Mouse (Mus musculus) neural tube, embryonic 11.5 days (tissue): ENCODE results near the gene Zfp445. TPM values are rescaled to one million over a fixed set of nuclear protein-coding genes. Genes with fewer than 3 reads are reported as not detected.

Experiments
- ATAC-seq: fragments of 200-750 bp; cut with Nextera tagmentation; 2 replicates; pipeline ENCODE4 v1.8.0; 2017; ENCODE audit warnings: moderate number of reproducible peaks, mild to moderate bottlenecking, moderate TSS enrichment, moderate library complexity; ENCODE audit not compliant: insufficient read depth, low FRiP score, low TSS enrichment
- DNase-seq: peaks from one replicate; pipeline ENCODE4 v3.0.0-alpha.2; 2015; ENCODE audit warnings: low spot score
- H3K27ac ChIP-seq: fragments of 300-500 bp; sonication (generic); 2 replicates; pipeline ENCODE4 v1.5.1; 2014; ENCODE audit warnings: low read depth, mild to moderate bottlenecking, low read length
- H3K27me3 ChIP-seq: fragments of 300-500 bp; sonication (generic); 2 replicates; pipeline ENCODE4 v1.6.1; 2014; ENCODE audit warnings: mild to moderate bottlenecking, low read length, mixed read lengths; ENCODE audit not compliant: control insufficient read depth, insufficient read depth
- H3K36me3 ChIP-seq: fragments of 300-500 bp; sonication (generic); 2 replicates; pipeline ENCODE4 v1.6.1; 2014; ENCODE audit warnings: mild to moderate bottlenecking, low read length, moderate library complexity, mixed read lengths; ENCODE audit not compliant: control insufficient read depth, insufficient read depth
- H3K4me1 ChIP-seq: fragments of 300-500 bp; sonication (generic); 2 replicates; pipeline ENCODE4 v1.6.1; 2014; ENCODE audit warnings: low read length, mixed read lengths; ENCODE audit not compliant: control insufficient read depth, insufficient read depth
- H3K4me2 ChIP-seq: fragments of 300-500 bp; sonication (generic); 2 replicates; pipeline ENCODE4 v1.6.1; 2014; ENCODE audit warnings: low read depth, mild to moderate bottlenecking, moderate library complexity
- H3K4me3 ChIP-seq: fragments of 300-500 bp; sonication (generic); 2 replicates; pipeline ENCODE4 v1.5.1; 2014; ENCODE audit warnings: low read depth, low read length
- H3K9ac ChIP-seq: fragments of 300-500 bp; sonication (generic); 2 replicates; pipeline ENCODE4 v1.6.1; 2014; ENCODE audit warnings: mild to moderate bottlenecking, low read length
- H3K9me3 ChIP-seq: fragments of 300-500 bp; sonication (generic); 2 replicates; pipeline ENCODE4 v1.6.1; 2016; ENCODE audit warnings: low read length; ENCODE audit not compliant: control insufficient read depth
- WGBS: fragments of 180-500 bp; shearing (Covaris S2); extraction: QIAGEN DNeasy Blood & Tissue Kit; methylation state at CpG from one replicate; pipeline ENCODE4 v1.1.7; 2014; 5-methylcytosine and 5-hydroxymethylcytosine counted together
- polyA plus RNA-seq: library from polyadenylated mRNA; unstranded; fragments of >200 nt; fragmentation: Nextera tagmentation; extraction: Ambion mirVana; gene quantifications from 2 replicates; pipeline ENCODE4 v1.2.1, GENCODE M21; 2014

The Zfp445 gene
- polyA plus RNA-seq, 1 experiment from 2014 or later: 88.1 TPM

GRCm38 (mm10) chr9:122846156-122846555 lies 19.6 kb downstream of the Zfp445 start:
- H3K36me3 ChIP-seq: peaks cover 11% of the 10 kb centered on the region
- H3K4me2 ChIP-seq: no peak overlapping the region
- DNase-seq (no peak), ATAC-seq (no peak)
- no peaks in the 10 kb centered on the region for H3K9me3 ChIP-seq
- H3K27ac ChIP-seq: no peak overlapping the region
- H3K9ac ChIP-seq: no peak overlapping the region
- H3K4me1 ChIP-seq: no peaks in the 10 kb centered on the region
- no peaks in the 10 kb centered on the region for H3K27me3 ChIP-seq
- no peak overlapping the region for H3K4me3 ChIP-seq

GRCm38 (mm10) chr9:122845621-122846020 lies 20.2 kb downstream of the Zfp445 start:
- no peak for DNase-seq
- H3K27ac ChIP-seq: no peak overlapping the region
- H3K9me3 ChIP-seq: no peaks in the 10 kb centered on the region
- 88% methylated on average over 3 of the region's 3 CpGs for WGBS
- no peak overlapping the region for H3K4me3 ChIP-seq
- no peak overlapping the region for H3K9ac ChIP-seq
- H3K27me3 ChIP-seq: no peaks in the 10 kb centered on the region
- H3K4me2 ChIP-seq: no peak overlapping the region
- H3K4me1 ChIP-seq: no peaks in the 10 kb centered on the region
- H3K36me3 ChIP-seq: peaks cover 9% of the 10 kb centered on the region
- no peak for ATAC-seq

DNA sequence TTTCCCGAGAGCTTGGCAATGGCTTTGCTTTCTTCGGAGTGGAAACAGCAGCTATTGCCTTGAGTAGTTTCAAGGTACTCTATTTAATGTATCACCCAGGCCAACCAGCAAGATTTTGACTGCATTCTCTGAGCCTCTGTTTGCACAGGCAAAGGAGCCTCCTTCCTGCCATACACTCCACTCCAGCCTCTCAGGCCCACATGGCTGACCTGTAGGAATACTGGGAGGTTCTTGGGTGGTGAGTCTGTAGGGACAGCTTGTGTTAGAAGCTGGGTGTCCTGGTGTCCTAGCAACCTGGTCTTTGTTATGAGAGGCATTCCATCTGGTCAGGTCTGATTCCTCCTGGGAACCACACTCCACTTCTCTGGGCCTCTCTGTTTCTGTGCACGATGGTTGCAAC lies 22.0 kb downstream of the Zfp445 start, which contains the start of gene Gm35549:
Gene Gm35549 (minus strand): TSS at position 276 of the 400 bp plus-strand sequence.
- H3K4me3 ChIP-seq: no peak within 1 kb of the TSS
- ATAC-seq (no peak), DNase-seq (no peak)
- H3K4me1 ChIP-seq: no peaks in the 10 kb centered on the region
- H3K9ac ChIP-seq: no peak within 1 kb of the TSS
- 83% methylated on average over 3 of the region's 3 CpGs for WGBS
- H3K36me3 ChIP-seq: no peaks in the 10 kb centered on the region
- no peaks in the 10 kb centered on the region for H3K27me3 ChIP-seq
- no peak within 1 kb of the TSS for H3K4me2 ChIP-seq
- H3K27ac ChIP-seq: no peak within 1 kb of the TSS
- no peaks in the 10 kb centered on the region for H3K9me3 ChIP-seq

- no peaks in the 10 kb centered on the region for H3K9me3 ChIP-seq
- no peaks in the 10 kb centered on the region for H3K27me3 ChIP-seq
- H3K4me1 ChIP-seq: no peaks in the 10 kb centered on the region
- no peak overlapping the region for H3K4me2 ChIP-seq
- H3K36me3 ChIP-seq: 0 out of 2 replicates have a peak, but pooled peaks cover 2% of the 10 kb centered on the region
- H3K27ac ChIP-seq: no peak overlapping the region
- ATAC-seq: no peak
- DNase-seq: peak; percentile 51
- H3K4me3 ChIP-seq: no peak overlapping the region
- 27% methylated on average over 16 of the region's 16 CpGs for WGBS
- H3K9ac ChIP-seq: no peak overlapping the region
Observed at GRCm38 (mm10) chr9:122837680-122838079, 28.1 kb downstream of the Zfp445 start.

DNA sequence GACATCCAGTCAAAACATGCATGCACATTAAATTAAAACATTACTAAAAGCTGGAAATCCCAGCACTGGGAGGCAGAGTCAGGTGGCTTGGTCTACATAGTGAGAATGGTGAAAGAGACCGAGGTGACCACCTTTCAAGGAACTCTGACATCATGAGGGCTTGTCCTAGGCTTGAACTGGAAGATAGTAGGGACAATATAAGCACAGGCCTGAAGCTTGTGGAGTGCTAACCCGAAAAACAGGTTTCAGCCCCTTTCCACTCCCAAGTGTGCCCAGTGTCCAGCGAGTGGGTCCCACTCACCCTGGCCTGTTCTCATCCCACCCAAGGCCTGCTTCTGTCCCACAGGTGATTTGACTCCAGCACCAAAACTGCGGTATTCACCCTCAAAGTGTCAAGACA lies 28.6 kb downstream of the Zfp445 start:
- H3K9me3 ChIP-seq: no peaks in the 10 kb centered on the region
- no peak for DNase-seq
- WGBS: 85% methylated on average over 4 of the region's 4 CpGs
- 0 out of 2 replicates have a peak, but pooled peaks cover 2% of the 10 kb centered on the region for H3K36me3 ChIP-seq
- no peaks in the 10 kb centered on the region for H3K27me3 ChIP-seq
- ATAC-seq: no peak
- no peak overlapping the region for H3K27ac ChIP-seq
- no peak overlapping the region for H3K4me3 ChIP-seq
- H3K9ac ChIP-seq: no peak overlapping the region
- no peak overlapping the region for H3K4me2 ChIP-seq
- H3K4me1 ChIP-seq: no peaks in the 10 kb centered on the region

DNA sequence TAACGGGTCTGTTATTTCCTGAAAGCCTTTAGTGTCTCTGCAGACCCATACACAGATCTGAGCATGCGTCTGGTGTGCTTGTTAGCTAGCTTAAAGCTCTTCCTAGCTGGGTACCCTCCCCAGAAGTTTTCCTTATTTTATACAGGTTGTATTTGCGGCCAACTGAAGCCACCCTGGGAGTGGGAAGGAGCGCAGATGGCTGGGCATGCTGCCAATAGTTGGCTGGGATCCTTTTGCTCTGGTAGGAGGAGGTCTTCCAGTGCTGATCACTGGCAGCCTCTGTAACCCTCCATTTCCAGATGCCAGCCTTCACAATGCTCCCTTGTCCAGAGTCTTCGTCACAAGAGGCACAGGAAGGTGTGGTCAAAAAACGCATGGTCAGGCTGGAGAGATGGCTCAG lies 29.0 kb downstream of the Zfp445 start:
- 76% methylated on average over 6 of the region's 6 CpGs for WGBS
- Histone ChIP-seq H3K27ac (no peak overlapping the region), H3K9ac (no peak overlapping the region), H3K9me3 (no peaks in the 10 kb centered on the region), H3K4me1 (no peaks in the 10 kb centered on the region), H3K4me3 (no peak overlapping the region), H3K27me3 (no peaks in the 10 kb centered on the region), H3K4me2 (no peak overlapping the region), H3K36me3 (0 out of 2 replicates have a peak, but pooled peaks cover 2% of the 10 kb centered on the region)
- ATAC-seq (no peak), DNase-seq (no peak)

DNA sequence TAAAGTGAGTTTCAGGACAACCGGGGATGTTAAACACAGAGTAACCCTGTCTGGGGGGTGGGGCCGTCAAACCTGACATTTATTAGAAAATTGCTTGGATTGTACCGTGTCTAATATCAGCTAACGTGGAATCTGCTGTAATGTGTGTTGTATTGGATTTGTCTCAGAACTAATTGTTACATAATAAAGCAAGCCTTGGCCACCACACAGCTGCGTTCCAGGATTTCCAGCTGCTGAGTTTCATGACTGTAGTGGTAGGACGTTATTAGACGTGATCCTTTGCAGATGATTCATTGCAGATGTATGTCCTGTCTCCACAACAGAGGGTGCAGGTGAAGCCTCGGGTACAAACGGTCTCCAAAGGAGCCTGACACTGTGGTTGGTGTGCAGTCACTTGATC lies 29.7 kb downstream of the Zfp445 start:
- Histone ChIP-seq H3K9ac (no peak overlapping the region), H3K4me3 (no peak overlapping the region), H3K27me3 (no peaks in the 10 kb centered on the region), H3K9me3 (no peaks in the 10 kb centered on the region), H3K36me3 (0 out of 2 replicates have a peak, but pooled peaks cover 2% of the 10 kb centered on the region), H3K4me1 (no peaks in the 10 kb centered on the region), H3K4me2 (no peak overlapping the region), H3K27ac (no peak overlapping the region)
- 81% methylated on average over 9 of the region's 9 CpGs for WGBS
- no peak for ATAC-seq
- no peak for DNase-seq

DNA sequence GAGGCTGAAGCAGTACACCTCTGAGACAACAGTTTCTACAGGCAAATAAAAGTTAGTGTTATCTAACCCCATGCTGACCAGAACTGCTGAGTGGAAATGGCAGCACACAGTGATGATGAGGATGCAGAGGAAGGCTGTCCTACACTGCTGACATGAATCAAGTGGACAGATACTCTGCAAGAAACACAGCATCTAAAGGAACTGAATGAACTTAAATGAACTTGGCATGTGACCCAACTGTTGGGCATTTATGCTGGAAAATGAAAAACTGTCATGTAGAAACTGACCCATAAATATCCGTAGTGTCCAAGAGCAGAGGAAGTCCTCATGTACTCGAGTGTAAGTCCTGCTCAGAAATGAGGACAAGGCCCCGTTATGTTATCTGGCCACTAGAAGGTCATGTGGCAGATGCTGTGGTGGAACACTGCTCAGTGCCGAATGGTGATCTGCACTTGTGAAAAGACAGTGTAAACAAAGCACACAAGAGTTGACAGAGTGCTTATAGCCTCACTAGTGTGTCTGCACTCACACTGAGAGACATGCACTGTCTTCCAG lies 35.9 kb downstream of the Zfp445 start:
- H3K4me1 ChIP-seq: no peaks in the 10 kb centered on the region
- no peak overlapping the region for H3K27ac ChIP-seq
- H3K36me3 ChIP-seq: no peaks in the 10 kb centered on the region; the same call in 1 of the 2 replicates
- no peak for ATAC-seq
- no peak overlapping the region for H3K4me2 ChIP-seq
- H3K9me3 ChIP-seq: no peaks in the 10 kb centered on the region
- H3K9ac ChIP-seq: no peak overlapping the region
- 88% methylated on average over 4 of the region's 4 CpGs for WGBS
- no peak for DNase-seq
- H3K27me3 ChIP-seq: no peaks in the 10 kb centered on the region
- H3K4me3 ChIP-seq: no peak overlapping the region

DNA sequence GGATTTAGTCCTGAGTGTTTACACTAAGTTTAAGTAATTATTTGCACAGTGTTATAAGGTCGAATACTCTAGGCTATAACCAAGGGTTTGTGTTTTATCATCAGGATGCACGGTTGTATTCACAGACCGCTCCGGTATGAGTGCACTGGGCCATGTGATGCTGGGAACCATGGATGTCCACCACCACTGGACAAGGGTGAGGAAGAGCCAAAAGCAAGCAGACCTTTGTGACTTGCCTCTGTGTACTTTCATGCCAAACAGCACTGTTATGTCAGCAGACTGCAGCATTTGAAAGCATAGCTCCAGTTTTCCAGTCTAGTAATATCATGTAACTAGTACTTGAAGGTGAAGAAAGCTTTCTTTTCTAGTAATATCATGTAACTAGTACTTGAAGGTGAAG lies 39.1 kb downstream of the Zfp445 start:
- no peak overlapping the region for H3K9ac ChIP-seq
- no peaks in the 10 kb centered on the region; the same call in 1 of the 2 replicates for H3K36me3 ChIP-seq
- H3K4me3 ChIP-seq: no peak overlapping the region
- no peak overlapping the region for H3K27ac ChIP-seq
- DNase-seq (no peak), ATAC-seq (no peak)
- no peak overlapping the region for H3K4me2 ChIP-seq
- H3K9me3 ChIP-seq: no peaks in the 10 kb centered on the region
- H3K4me1 ChIP-seq: no peaks in the 10 kb centered on the region
- 93% methylated on average over 4 of the region's 4 CpGs for WGBS
- no peaks in the 10 kb centered on the region for H3K27me3 ChIP-seq
